Mouse (Mus musculus): ENCODE results near the gene Hmcn1. TPM values are rescaled to one million over a fixed set of nuclear protein-coding genes. Genes with fewer than 3 reads are reported as not detected.

The Hmcn1 gene
- polyA plus RNA-seq, 1 experiment from 2014 or later, result 5.3 TPM

DNA sequence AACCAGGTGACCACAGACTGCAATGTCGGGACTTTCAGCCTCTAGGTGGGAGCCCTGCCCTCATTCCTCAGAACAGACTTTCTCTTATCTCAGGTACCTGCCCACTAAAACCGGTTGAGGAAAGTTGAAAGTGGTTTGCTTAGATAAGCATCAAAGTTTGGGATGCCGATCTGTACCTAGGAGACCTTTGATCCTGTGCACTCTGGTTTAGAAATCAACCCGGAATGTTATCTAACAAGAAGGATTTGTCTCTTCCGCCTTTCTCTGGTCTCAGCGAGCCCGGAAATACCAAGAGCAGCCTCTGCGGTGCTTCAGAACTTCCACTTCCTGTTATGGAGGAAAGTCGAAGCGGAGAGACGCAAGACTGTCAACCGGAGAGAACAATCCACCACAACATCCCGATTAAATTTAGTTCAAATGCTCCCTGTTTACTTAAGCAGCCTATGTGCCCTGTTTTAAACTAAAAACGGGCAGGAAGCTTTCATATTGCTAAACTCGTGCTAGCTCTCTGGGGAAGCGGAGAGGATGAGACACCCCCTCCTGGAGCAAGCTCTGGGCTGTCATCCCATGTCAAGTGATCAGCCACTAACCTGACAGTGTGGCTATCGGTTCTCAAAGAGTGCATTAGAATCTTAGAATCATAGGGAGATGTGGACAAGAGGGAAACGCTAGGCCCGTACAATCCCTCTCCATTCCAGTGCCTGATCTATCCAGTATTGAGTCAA, 32.0 kb upstream of the Hmcn1 start:
- peak overlapping the region; percentile 15 for H3K27ac ChIP-seq
- peak overlapping the region; percentile 35 for H3K4me2 ChIP-seq
- no peaks in the 10 kb centered on the region for H3K36me3 ChIP-seq
- no peaks in the 10 kb centered on the region for H3K9me3 ChIP-seq (replicated peaks)
- H3K4me3 ChIP-seq, result peak overlapping the region; percentile 8; the same call in 1 of the 2 replicates
- no peaks in the 10 kb centered on the region for H3K27me3 ChIP-seq (replicated peaks)
- peak; percentile 65 for ATAC-seq
- no peak overlapping the region for H3K9ac ChIP-seq
- 0 out of 2 replicates have a peak, but pooled peaks cover 6% of the 10 kb centered on the region for H3K4me1 ChIP-seq
- 36% methylated on average over 19 of the region's 19 CpGs for WGBS (ENCODE audit: insufficient replicate concordance)

DNA sequence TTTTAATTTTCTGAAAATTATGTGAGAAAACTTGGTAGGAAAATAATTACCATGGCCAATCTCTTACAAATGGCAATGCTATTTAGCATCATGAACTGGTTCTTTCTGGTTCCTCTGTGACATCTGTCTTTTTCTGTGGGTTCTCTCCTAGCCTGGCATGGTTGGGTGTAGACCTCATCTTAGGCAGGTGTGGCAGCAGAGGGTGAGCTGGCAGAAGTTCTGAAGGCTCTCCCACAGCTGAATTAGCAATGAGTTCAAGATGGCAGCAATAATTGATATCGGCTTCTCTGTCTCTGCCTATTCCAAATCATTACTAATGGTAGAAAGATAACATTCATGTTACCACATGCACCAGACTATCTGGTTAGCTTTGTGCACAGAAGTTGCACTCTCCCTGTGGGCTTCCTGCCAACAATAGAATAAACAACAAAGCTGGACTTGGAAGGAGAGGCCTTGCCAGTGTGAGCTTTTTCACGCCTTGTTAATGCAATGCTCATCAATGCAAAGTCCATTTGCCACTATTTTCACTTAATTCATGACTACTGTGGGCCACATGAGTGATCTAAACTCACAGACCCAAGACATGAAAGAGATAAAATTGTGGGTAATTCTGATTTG, 26.1 kb upstream of the Hmcn1 start:
- Histone ChIP-seq H3K36me3 (no peaks in the 10 kb centered on the region), H3K4me3 (no peak overlapping the region), H3K4me2 (no peak overlapping the region), H3K9me3 (replicated peaks) (no peaks in the 10 kb centered on the region), H3K4me1 (no peaks in the 10 kb centered on the region), H3K27ac (no peak overlapping the region), H3K27me3 (replicated peaks) (no peaks in the 10 kb centered on the region), H3K9ac (no peak overlapping the region)
- no peak for ATAC-seq
- 73% methylated on average over 2 of the region's 2 CpGs for WGBS (ENCODE audit: insufficient replicate concordance)

DNA sequence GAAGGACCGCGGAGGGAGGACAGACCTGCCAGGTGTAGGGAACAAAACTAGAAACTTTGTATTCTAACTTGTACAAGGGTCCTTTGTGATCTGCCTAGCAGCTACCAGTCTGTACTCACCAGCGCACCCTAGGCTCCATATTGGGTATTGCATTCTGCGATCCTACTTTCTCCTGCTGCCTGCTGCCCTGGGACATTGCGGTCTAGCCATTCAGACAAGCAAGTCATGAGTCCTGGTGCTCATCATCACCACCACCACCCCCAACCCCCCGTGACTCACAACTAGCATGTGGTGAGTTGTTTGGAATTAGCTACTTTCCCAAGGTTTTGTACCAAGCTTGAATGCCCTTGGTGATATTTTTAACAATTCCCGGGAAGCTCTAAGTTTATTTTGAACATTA, 17.8 kb upstream of the Hmcn1 start:
- Histone ChIP-seq H3K4me3 (no peak overlapping the region), H3K9me3 (replicated peaks) (no peaks in the 10 kb centered on the region), H3K36me3 (no peaks in the 10 kb centered on the region), H3K4me1 (no peaks in the 10 kb centered on the region), H3K27me3 (replicated peaks) (no peaks in the 10 kb centered on the region; the same call in 1 of the 2 replicates), H3K27ac (no peak overlapping the region), H3K4me2 (no peak overlapping the region), H3K9ac (no peak overlapping the region)
- 0 out of 2 replicates have a peak, but pooled peaks have one; percentile 32 for ATAC-seq
- WGBS (ENCODE audit: insufficient replicate concordance), result 23% methylated on average over 7 of the region's 7 CpGs

DNA sequence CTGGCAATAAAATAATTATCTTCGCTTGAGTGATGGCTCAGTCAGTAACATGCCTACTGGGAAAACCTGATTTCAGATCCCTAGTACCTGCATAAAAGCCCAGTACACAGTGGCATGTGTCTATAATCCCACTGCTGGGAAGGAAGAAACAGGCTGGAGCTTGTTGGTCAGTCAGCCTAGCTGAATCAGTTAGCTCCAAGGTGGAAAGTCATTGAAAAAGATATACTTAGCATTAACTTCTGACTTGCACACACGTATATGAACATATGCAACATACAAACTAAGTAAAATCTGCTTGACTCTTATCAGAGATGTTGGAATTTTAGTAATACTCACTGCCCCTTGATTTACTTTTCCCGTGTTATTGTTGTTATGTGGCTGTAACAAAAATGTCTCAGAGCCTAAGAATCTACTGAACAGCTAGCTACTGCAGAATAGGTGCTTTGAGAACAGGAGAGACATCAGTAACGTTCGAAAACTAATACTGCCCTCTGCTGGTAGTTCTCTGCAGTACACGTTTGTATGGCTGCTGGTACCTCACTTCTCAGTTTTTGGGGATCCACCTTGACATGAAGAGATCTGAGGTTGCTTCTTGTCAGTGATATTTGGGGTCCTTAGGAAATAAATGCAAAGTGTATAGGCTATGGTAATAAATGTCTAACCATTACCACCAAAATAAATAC, 16.0 kb upstream of the Hmcn1 start:
- no peak overlapping the region for H3K4me2 ChIP-seq
- H3K27me3 ChIP-seq (replicated peaks), result no peaks in the 10 kb centered on the region; the same call in 1 of the 2 replicates
- no peaks in the 10 kb centered on the region for H3K9me3 ChIP-seq (replicated peaks)
- H3K27ac ChIP-seq, result no peak overlapping the region
- no peaks in the 10 kb centered on the region for H3K4me1 ChIP-seq
- no peak for ATAC-seq
- no peaks in the 10 kb centered on the region for H3K36me3 ChIP-seq
- H3K4me3 ChIP-seq, result no peak overlapping the region
- WGBS (ENCODE audit: insufficient replicate concordance), result 25% methylated on average over 6 of the region's 6 CpGs
- no peak overlapping the region for H3K9ac ChIP-seq

DNA sequence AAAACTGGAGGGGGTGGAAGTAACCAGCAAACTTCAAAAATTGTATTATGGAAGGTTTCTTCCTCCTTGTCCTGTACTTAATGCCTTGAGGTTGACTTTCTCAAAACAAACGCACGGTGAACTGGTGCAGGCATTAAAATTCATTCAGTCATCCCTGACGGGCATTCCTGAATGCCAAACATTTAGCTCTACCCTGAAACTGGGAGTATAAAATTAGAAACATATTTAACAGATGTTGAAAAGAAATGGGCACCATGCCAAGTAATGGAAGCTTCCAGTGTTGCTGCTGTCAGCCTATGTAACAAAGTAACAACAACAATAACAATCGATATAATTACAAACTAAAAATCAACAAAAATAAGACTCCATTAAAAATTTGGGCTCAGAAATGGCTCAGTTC, 14.5 kb upstream of the Hmcn1 start:
- H3K27me3 ChIP-seq (replicated peaks), result no peaks in the 10 kb centered on the region
- 55% methylated on average over 4 of the region's 4 CpGs for WGBS (ENCODE audit: insufficient replicate concordance)
- H3K4me1 ChIP-seq, result no peaks in the 10 kb centered on the region
- no peak for ATAC-seq
- no peak overlapping the region for H3K9ac ChIP-seq
- H3K27ac ChIP-seq, result no peak overlapping the region
- H3K36me3 ChIP-seq, result no peaks in the 10 kb centered on the region
- no peak overlapping the region for H3K4me2 ChIP-seq
- H3K9me3 ChIP-seq (replicated peaks), result no peaks in the 10 kb centered on the region
- no peak overlapping the region for H3K4me3 ChIP-seq

DNA sequence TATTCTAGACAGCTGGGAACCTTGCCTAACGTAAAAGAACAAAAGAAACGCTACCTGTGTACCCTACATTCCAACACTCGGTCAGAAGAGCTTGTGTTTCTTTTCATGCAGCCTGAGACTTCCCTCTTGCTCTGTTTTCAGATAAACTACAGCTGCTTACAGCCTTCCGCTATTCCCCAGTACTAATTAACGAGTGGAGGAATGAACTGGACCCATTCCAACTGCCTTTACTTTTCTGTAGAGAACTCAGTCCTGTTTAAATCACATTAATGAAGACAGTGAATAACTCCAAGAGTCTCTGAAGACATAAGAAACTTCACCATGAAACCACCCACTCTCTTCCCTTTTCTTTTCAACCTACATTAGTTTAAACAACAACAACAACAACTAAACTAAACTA, 10.8 kb upstream of the Hmcn1 start:
- H3K27me3 ChIP-seq (replicated peaks), result no peaks in the 10 kb centered on the region
- H3K36me3 ChIP-seq, result no peaks in the 10 kb centered on the region
- ATAC-seq, result no peak
- no peak overlapping the region for H3K4me3 ChIP-seq
- no peak overlapping the region for H3K9ac ChIP-seq
- H3K4me2 ChIP-seq, result no peak overlapping the region
- H3K27ac ChIP-seq, result no peak overlapping the region
- no peaks in the 10 kb centered on the region for H3K9me3 ChIP-seq (replicated peaks)
- H3K4me1 ChIP-seq, result peaks cover 3% of the 10 kb centered on the region; the same call in 1 of the 2 replicates
- WGBS (ENCODE audit: insufficient replicate concordance), result 69% methylated on average over 5 of the region's 5 CpGs

DNA sequence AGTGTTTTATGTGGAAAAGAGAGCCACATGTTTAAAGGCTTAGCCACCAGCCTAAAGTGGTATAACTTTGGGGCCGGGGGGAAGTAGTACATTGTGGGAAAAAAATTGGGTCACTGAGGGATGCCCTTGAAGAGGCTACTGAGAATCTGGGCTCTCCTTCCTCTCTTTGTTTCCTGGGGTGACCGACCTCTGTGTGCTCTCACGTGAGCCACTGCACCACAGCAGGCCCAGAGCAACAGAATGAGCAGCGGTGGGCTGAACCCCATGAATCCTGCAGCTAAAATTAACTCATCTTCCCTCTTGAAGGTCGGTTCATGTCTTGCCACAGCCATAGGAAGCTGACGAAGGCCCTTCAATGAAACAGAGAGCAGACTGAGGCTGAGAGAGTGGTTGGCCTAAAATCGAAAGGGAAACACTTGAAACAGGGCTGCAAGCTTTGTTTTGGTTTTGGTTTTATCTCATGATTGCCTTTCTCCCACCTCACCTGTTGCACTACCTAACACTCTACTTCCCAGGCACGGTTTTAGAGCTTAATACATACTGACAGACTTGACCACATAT, 8.7 kb upstream of the Hmcn1 start:
- Histone ChIP-seq H3K9ac (no peak overlapping the region), H3K36me3 (no peaks in the 10 kb centered on the region), H3K4me3 (no peak overlapping the region), H3K27ac (no peak overlapping the region), H3K27me3 (replicated peaks) (no peaks in the 10 kb centered on the region), H3K9me3 (replicated peaks) (no peaks in the 10 kb centered on the region), H3K4me2 (no peak overlapping the region), H3K4me1 (peaks cover 3% of the 10 kb centered on the region; the same call in 1 of the 2 replicates)
- ATAC-seq, result no peak
- 38% methylated on average over 8 of the region's 8 CpGs for WGBS (ENCODE audit: insufficient replicate concordance)

DNA sequence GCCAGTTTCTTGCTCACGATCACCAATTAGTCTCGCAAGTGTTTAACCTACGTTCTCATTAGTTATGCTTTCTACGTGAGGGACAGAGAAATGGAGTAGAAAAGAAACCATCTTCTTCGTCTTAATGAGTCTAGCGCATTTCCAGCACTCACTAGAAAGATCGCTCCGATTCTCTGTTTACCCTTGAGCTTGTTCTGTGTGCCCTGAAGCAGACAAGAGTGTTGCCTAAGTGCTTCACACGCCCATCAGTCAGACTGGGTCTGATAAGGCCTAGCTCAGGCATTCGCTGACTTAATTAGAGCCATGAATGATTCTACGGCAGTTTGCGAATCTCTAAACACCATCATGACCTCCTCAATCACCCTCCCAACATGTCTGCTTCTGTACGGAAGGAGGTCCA, 7.5 kb upstream of the Hmcn1 start:
- Histone ChIP-seq H3K9me3 (replicated peaks) (no peaks in the 10 kb centered on the region), H3K4me3 (no peak overlapping the region), H3K4me2 (no peak overlapping the region), H3K9ac (no peak overlapping the region), H3K27me3 (replicated peaks) (no peaks in the 10 kb centered on the region), H3K4me1 (peaks cover 3% of the 10 kb centered on the region; the same call in 1 of the 2 replicates), H3K36me3 (no peaks in the 10 kb centered on the region), H3K27ac (no peak overlapping the region)
- WGBS (ENCODE audit: insufficient replicate concordance), result 71% methylated on average over 13 of the region's 13 CpGs
- no peak for ATAC-seq

DNA sequence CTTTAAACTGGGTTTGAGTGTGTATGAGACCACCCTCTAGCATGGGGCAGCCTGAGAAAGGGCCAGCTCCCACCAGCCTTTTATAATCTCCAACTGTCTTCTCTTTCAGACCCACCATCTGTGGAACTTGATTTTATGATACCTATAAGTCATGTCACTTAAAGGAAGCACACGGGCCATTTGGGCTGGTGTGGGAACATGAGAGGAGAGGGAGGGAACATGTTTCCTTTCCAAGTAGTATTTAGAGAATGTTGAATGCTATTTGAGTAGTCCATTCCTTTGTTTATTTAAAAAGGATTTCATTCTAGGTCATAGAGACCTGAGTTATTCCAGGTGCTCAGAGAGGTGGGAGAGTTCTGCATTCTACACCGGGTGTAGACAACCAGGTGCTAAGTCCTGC, 1.4 kb upstream of the Hmcn1 start:
- Histone ChIP-seq H3K4me1 (0 out of 2 replicates have a peak, but pooled peaks cover 4% of the 10 kb centered on the region), H3K27ac (no peak overlapping the region), H3K4me2 (no peak overlapping the region), H3K9ac (no peak overlapping the region), H3K4me3 (no peak overlapping the region), H3K9me3 (replicated peaks) (no peaks in the 10 kb centered on the region), H3K36me3 (no peaks in the 10 kb centered on the region), H3K27me3 (replicated peaks) (peaks cover 30% of the 10 kb centered on the region)
- WGBS (ENCODE audit: insufficient replicate concordance), result 55% methylated on average over 2 of the region's 2 CpGs
- no peak for ATAC-seq

DNA sequence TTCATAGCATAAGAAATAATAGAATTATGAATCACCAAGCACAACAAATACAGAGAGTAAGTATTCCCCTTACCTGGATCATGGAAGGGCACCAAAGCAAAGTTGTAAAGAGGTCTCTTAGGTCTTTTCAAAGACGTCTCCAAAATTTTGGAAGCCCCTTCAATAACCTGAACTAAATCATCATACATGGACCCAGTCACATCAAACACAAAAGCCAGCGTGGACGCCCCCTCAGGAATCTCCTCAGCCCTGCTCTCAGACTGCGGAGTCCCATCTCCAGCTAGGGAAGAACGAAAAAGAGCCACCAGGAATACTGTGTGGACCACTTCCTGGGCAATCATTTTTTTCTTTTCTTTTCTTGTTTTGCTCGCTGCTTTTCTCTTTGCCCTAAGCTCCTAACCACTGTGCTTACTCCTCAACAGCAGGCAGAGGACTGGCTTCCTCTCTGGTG, 499 bp downstream of the Hmcn1 start:
- ATAC-seq, result no peak
- Histone ChIP-seq H3K9ac (peak overlapping the region; percentile 57), H3K36me3 (no peaks in the 10 kb centered on the region), H3K27me3 (replicated peaks) (peaks cover 30% of the 10 kb centered on the region), H3K9me3 (replicated peaks) (no peaks in the 10 kb centered on the region), H3K4me2 (peak overlapping the region; percentile 70), H3K4me3 (peak overlapping the region; percentile 51), H3K27ac (peak overlapping the region; percentile 54), H3K4me1 (0 out of 2 replicates have a peak, but pooled peaks cover 4% of the 10 kb centered on the region)
- 3% methylated on average over 6 of the region's 6 CpGs for WGBS (ENCODE audit: insufficient replicate concordance)

DNA sequence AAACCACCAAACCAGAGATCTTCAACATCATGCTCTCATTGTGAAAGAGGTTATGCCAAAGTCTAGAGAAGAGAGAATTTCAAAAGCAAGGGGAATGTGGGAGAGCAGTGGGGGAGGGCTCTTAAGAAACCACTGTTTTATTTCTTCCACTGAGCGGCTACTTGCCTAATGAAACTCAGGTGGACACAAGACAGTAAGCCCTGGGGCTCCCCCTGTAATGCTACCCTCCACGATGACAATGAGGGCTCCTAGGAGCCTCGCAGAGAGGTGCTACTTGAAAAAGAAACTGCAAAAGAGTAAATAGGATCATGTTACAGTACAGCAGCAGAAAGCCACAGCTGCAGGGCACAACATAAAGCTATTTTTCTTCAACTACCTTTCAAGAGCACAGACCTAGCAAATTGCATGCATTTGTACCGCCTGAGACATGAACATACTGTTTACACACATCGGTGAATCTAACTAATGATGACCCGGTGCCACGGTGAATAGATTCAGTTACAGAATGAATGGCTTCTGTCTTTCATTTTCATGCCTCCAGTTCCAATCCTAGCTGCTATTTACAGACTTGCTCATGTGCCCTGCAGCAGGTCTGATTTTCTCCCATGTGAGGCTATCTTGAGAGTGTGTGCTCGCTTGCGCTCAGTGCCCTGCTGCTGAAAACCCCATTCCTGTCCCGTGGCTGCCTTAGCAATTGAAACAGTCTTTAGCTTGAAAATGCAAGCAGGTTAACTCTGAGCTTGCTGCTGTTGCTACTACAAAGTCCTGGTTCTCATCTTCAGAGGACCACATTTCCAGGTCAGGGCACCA, 1.3 kb downstream of the Hmcn1 start:
- H3K36me3 ChIP-seq, result no peaks in the 10 kb centered on the region
- H3K27me3 ChIP-seq (replicated peaks), result peaks cover 30% of the 10 kb centered on the region
- 16% methylated on average over 10 of the region's 10 CpGs for WGBS (ENCODE audit: insufficient replicate concordance)
- H3K4me3 ChIP-seq, result peak overlapping the region; percentile 51
- H3K4me2 ChIP-seq, result peak overlapping the region; percentile 70
- no peak for ATAC-seq
- H3K27ac ChIP-seq, result no peak overlapping the region
- H3K9ac ChIP-seq, result no peak overlapping the region
- H3K9me3 ChIP-seq (replicated peaks), result no peaks in the 10 kb centered on the region
- H3K4me1 ChIP-seq, result 0 out of 2 replicates have a peak, but pooled peaks cover 4% of the 10 kb centered on the region

Measured in liver, embryonic 12.5 days (tissue).